Mouse (Mus musculus) myocyte (in vitro differentiated cells): Measurements from ENCODE around the gene Slc39a1. TPM values are rescaled to one million over a fixed set of nuclear protein-coding genes. Genes with fewer than 3 reads are reported as not detected.
"Not testable (repeated sequence)": the region's sequence is repeated elsewhere in the genome, so short reads cannot be mapped to it uniquely, and the experiment has no call there.

Source experiments
- H3K27me3 ChIP-seq: one replicate; pipeline ENCODE4 v1.6.1; 2011; ENCODE audit not compliant: control insufficient read depth, insufficient read depth, insufficient read length
- H3K36me3 ChIP-seq: one replicate; pipeline ENCODE4 v1.6.1; 2011; ENCODE audit not compliant: control insufficient read depth, insufficient read depth
- H3K4me2 ChIP-seq: one replicate; pipeline ENCODE4 v1.6.1; 2011; ENCODE audit warnings: low read depth, control low read depth
- H3K4me3 ChIP-seq: one replicate; pipeline ENCODE4 v1.5.1; 2011; ENCODE audit warnings: mild to moderate bottlenecking, control low read depth, moderate library complexity
- H3K79me2 ChIP-seq: one replicate; pipeline ENCODE4 v1.6.1; 2011; ENCODE audit not compliant: control insufficient read depth, insufficient read depth
- H3ac ChIP-seq: one replicate; pipeline ENCODE4 v1.6.1; 2011; ENCODE audit not compliant: control insufficient read depth, insufficient read length
- CEBPB ChIP-seq: IDR thresholded peaks from 2 replicates; pipeline ENCODE4 v1.6.1; 2011; ENCODE audit warnings: mild to moderate bottlenecking, moderate library complexity; ENCODE audit not compliant: poor library complexity, insufficient read depth, severe bottlenecking
- E2F4 ChIP-seq: IDR thresholded peaks from one replicate; pipeline ENCODE4 v1.6.1; 2011; ENCODE audit warnings: mild to moderate bottlenecking, control low read depth, moderate library complexity; ENCODE audit not compliant: insufficient read depth
- MAX ChIP-seq: IDR thresholded peaks from one replicate; pipeline ENCODE4 v1.6.1; 2011; ENCODE audit warnings: low read depth, mild to moderate bottlenecking, control low read depth
- MYOD1 ChIP-seq, 3 experiments: IDR thresholded peaks; one replicate each; pipeline ENCODE4 v1.6.1; 2011; ENCODE audit warnings: control low read depth in 2 of 3, low read depth in 2 of 3, mild to moderate bottlenecking in 2 of 3, moderate library complexity in 1 of 3; ENCODE audit not compliant: insufficient read length in 2 of 3, control insufficient read depth in 1 of 3
- MYOG ChIP-seq, 3 experiments: IDR thresholded peaks; one replicate each; pipeline ENCODE4 v1.6.1; 2011; ENCODE audit warnings: control low read depth in 2 of 3, low read depth in 2 of 3, mild to moderate bottlenecking in 2 of 3; ENCODE audit not compliant: insufficient read length in 2 of 3, control insufficient read depth in 1 of 3, insufficient read depth in 1 of 3
- POLR2A ChIP-seq: IDR thresholded peaks from one replicate; pipeline ENCODE4 v1.6.1; 2011; ENCODE audit warnings: low read depth, mild to moderate bottlenecking, control low read depth, moderate library complexity; ENCODE audit not compliant: insufficient read length
- POLR2AphosphoS2 ChIP-seq: IDR thresholded peaks from one replicate; pipeline ENCODE4 v1.6.1; 2011; ENCODE audit warnings: low read depth, control low read depth; ENCODE audit not compliant: insufficient read length
- REST ChIP-seq: IDR thresholded peaks from one replicate; pipeline ENCODE4 v1.6.1; 2011; ENCODE audit warnings: mild to moderate bottlenecking, control low read depth, moderate library complexity; ENCODE audit not compliant: insufficient read depth, insufficient read length
- SRF ChIP-seq: IDR thresholded peaks from one replicate; pipeline ENCODE4 v1.6.1; 2011; ENCODE audit warnings: low read depth; ENCODE audit not compliant: control insufficient read depth, insufficient read length
- TCF12 ChIP-seq: IDR thresholded peaks from one replicate; pipeline ENCODE4 v1.6.1; 2011; ENCODE audit warnings: mild to moderate bottlenecking, control low read depth; ENCODE audit not compliant: poor library complexity, insufficient read depth, severe bottlenecking
- TCF3 ChIP-seq: IDR thresholded peaks from one replicate; pipeline ENCODE4 v1.6.1; 2011; ENCODE audit warnings: low read depth, control low read depth; ENCODE audit not compliant: insufficient read length
- USF1 ChIP-seq: IDR thresholded peaks from one replicate; pipeline ENCODE4 v1.6.1; 2011; ENCODE audit warnings: low read depth, mild to moderate bottlenecking, control low read depth, moderate library complexity
- polyA plus RNA-seq: library from polyadenylated mRNA; unstranded; fragments of >200 nt; fragmentation: generic; extraction: Trizol; gene quantifications from one replicate; pipeline ENCODE4 v1.2.1, GENCODE M21; 2012; ENCODE audit warnings: missing spikeins

The Slc39a1 gene
- polyA plus RNA-seq, 1 experiment, result 111 TPM

- H3ac ChIP-seq, result no peak overlapping the region
- no peaks in the 10 kb centered on the region for H3K36me3 ChIP-seq
- TF ChIP-seq CEBPB, result no peak
- TF ChIP-seq TCF3, result no peak
- no peak for TF ChIP-seq REST
- TF ChIP-seq MYOG (IDR thresholded peaks at IDR 0.05; ENCODE audit: control insufficient read depth in 1 of 3, insufficient read depth in 1 of 3, insufficient read length in 2 of 3, low read depth in 2 of 3), result no peak
- no peak for TF ChIP-seq SRF
- no peaks in the 10 kb centered on the region for H3K79me2 ChIP-seq
- no peak overlapping the region for H3K4me2 ChIP-seq
- H3K4me3 ChIP-seq, result no peak overlapping the region
- H3K27me3 ChIP-seq, result no peaks in the 10 kb centered on the region
These were observed 31.8 kb downstream of the Slc39a1 start for GRCm38 (mm10) chr3:90279743-90280142.

- TF ChIP-seq TCF12 (no peak), MYOD1 (IDR thresholded peaks at IDR 0.05; ENCODE audit: control insufficient read depth in 1 of 3, insufficient read length in 2 of 3, low read depth in 2 of 3) (no peak)
- no peaks in the 10 kb centered on the region for H3K36me3 ChIP-seq
- no peaks in the 10 kb centered on the region for H3K27me3 ChIP-seq
- no peak overlapping the region for H3ac ChIP-seq
- H3K4me2 ChIP-seq, result no peak overlapping the region
- H3K79me2 ChIP-seq, result no peaks in the 10 kb centered on the region
- no peak overlapping the region for H3K4me3 ChIP-seq
These were observed 32.7 kb downstream of the Slc39a1 start for GRCm38 (mm10) chr3:90280708-90281107.

GRCm38 (mm10) chr3:90284150-90284549 is 36.2 kb downstream of the Slc39a1 start:
- TF ChIP-seq TCF3 (no peak), POLR2AphosphoS2 (no peak), CEBPB (no peak), E2F4 (no peak), USF1 (no peak), SRF (no peak), POLR2A (no peak), MYOG (IDR thresholded peaks at IDR 0.05; ENCODE audit: control insufficient read depth in 1 of 3, insufficient read depth in 1 of 3, insufficient read length in 2 of 3, low read depth in 2 of 3) (no peak), REST (no peak), MAX (no peak), TCF12 (no peak), MYOD1 (IDR thresholded peaks at IDR 0.05; ENCODE audit: control insufficient read depth in 1 of 3, insufficient read length in 2 of 3, low read depth in 2 of 3) (no peak)
- Histone ChIP-seq H3K27me3 (no peaks in the 10 kb centered on the region), H3K36me3 (no peaks in the 10 kb centered on the region), H3K4me2 (no peak overlapping the region), H3K79me2 (no peaks in the 10 kb centered on the region), H3ac (no peak overlapping the region), H3K4me3 (no peak overlapping the region)

GRCm38 (mm10) chr3:90289403-90289802 is 41.4 kb downstream of the Slc39a1 start:
- not testable (repeated sequence) for H3K79me2 ChIP-seq, H3K27me3 ChIP-seq, H3K4me2 ChIP-seq, H3K36me3 ChIP-seq, H3K4me3 ChIP-seq, H3ac ChIP-seq

GRCm38 (mm10) chr3:90290602-90291001 is 42.6 kb downstream of the Slc39a1 start:
- TF ChIP-seq E2F4 (no peak), SRF (no peak), CEBPB (no peak), MAX (no peak), POLR2AphosphoS2 (no peak)
- no peak overlapping the region for H3K4me3 ChIP-seq
- peaks cover 22% of the 10 kb centered on the region for H3K79me2 ChIP-seq
- H3K36me3 ChIP-seq, result no peaks in the 10 kb centered on the region
- H3K27me3 ChIP-seq, result no peaks in the 10 kb centered on the region
- no peak overlapping the region for H3ac ChIP-seq
- no peak overlapping the region for H3K4me2 ChIP-seq

- Histone ChIP-seq H3K79me2 (peaks cover 35% of the 10 kb centered on the region), H3ac (no peak overlapping the region), H3K4me2 (peak overlapping the region; percentile 93), H3K27me3 (no peaks in the 10 kb centered on the region), H3K36me3 (no peaks in the 10 kb centered on the region), H3K4me3 (peak overlapping the region; percentile 90)
- TF ChIP-seq MAX (no peak), MYOG (IDR thresholded peaks at IDR 0.05; ENCODE audit: control insufficient read depth in 1 of 3, insufficient read depth in 1 of 3, insufficient read length in 2 of 3, low read depth in 2 of 3) (no peak), USF1 (no peak), TCF12 (no peak), POLR2A (no peak)
These were observed 44.0 kb downstream of the Slc39a1 start for GRCm38 (mm10) chr3:90291982-90292344.
